Mouse (Mus musculus) bone marrow, adult 2 months (tissue): Measurements from ENCODE around the gene Kera.

Experiments
- CTCF ChIP-seq: fragments of 200-500 bp; IDR thresholded peaks from 2 replicates; pipeline ENCODE4 v1.5.1; 2011; ENCODE audit warnings: low read length, control low read depth; ENCODE audit not compliant: control insufficient read depth, insufficient read depth
- POLR2A ChIP-seq: fragments of 200-500 bp; IDR thresholded peaks from 2 replicates; pipeline ENCODE4 v1.6.1; 2011; ENCODE audit warnings: low read depth, mild to moderate bottlenecking, control low read depth, low read length, borderline replicate concordance; ENCODE audit not compliant: control insufficient read depth

DNA sequence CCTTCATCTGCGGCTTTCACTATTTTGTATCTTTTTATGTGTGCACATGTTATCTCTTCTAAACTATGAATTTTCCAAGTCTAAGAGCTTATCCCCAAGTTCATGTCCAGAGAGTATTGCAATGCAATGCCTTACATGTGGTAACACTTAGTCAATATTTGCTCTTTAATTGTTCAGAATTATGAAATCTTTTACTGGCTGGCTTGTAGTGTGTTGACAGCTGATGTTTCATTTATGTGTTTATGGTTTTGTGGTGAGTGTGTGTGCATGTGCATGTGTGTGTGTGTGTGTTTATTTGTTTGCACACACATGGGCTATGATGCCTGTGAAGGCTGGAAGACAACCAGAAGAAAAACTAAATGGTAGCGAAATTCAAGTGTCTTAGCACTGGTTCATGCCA lies 35.2 kb downstream of the Kera start:
- TF ChIP-seq CTCF (no peak), POLR2A (no peak)
